Mouse (Mus musculus): ENCODE results near the gene Rabif.
"Not testable (repeated sequence)": the region's sequence is repeated elsewhere in the genome, so short reads cannot be mapped to it uniquely, and the experiment has no call there.

Rabif gene

DNA sequence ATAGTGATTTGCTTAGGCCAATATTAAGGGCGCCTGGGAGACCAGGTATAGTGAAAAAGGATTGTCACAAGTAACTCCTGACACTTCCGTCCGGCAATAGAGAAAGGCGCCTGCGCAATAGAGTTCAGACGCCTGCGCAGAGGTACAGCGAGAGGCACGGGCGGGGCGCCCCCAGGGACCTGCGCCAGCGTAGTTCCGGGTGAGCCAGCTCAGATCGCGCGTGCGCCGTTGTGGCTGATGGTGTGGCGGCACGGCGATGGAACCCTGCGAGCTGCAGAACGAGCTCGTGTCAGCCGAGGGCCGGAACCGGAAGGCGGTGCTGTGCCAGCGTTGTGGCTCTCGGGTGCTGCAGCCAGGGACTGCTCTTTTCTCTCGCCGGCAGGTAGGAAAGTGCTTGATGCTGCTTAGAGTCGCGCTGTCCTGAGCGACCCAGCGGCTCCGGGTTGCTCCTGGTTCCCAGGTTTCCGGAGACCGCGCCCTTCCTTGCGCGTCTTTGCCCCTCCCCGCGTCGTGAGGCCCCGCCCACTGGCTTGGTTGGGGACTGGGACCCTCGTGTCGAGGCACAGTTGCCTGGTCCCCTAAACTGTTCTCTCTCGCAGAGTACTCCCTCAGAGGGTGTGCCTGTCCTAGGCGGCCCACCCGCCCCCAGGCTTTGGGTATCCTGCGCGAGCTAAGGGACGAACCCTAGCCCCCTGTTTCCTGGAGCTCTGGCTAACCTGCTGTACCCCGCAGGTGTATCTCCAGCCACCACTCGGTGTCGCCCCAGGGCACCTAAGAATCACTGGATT, at the start of gene Rabif:
TSS of gene Rabif (plus strand) at position 221 of the 788 bp plus-strand sequence.
- DNase-seq: peak; percentile 99

GRCm38 (mm10) chr1:134445418-134445817, 49.0 kb upstream of the Rabif start:
- DNase-seq: no peak

DNA sequence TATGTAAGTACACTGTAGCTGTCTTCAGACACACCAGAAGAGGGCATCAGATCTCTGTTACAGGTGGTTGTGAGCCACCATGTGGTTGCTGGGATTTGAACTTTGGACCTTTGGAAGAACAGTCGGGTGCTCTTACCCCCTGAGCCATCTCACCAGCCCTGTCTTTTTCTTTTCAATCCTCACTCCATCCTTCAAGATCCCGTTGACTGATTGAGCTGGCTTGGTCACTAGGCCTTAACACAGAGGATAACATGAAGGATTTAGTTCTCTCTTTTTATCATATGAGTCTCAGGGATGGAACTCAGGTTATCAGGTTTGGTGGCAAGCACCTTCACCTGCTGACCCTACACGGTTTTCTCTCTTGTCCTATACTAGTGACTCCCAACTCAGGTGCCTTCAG, 45.9 kb upstream of the Rabif start:
- DNase-seq: not testable (repeated sequence)

- no peak for DNase-seq
These were observed 44.2 kb upstream of the Rabif start for GRCm38 (mm10) chr1:134450201-134450600.

- peak; percentile 67 to 69 for DNase-seq
These were observed 43.5 kb upstream of the Rabif start for GRCm38 (mm10) chr1:134450986-134451385.

DNA sequence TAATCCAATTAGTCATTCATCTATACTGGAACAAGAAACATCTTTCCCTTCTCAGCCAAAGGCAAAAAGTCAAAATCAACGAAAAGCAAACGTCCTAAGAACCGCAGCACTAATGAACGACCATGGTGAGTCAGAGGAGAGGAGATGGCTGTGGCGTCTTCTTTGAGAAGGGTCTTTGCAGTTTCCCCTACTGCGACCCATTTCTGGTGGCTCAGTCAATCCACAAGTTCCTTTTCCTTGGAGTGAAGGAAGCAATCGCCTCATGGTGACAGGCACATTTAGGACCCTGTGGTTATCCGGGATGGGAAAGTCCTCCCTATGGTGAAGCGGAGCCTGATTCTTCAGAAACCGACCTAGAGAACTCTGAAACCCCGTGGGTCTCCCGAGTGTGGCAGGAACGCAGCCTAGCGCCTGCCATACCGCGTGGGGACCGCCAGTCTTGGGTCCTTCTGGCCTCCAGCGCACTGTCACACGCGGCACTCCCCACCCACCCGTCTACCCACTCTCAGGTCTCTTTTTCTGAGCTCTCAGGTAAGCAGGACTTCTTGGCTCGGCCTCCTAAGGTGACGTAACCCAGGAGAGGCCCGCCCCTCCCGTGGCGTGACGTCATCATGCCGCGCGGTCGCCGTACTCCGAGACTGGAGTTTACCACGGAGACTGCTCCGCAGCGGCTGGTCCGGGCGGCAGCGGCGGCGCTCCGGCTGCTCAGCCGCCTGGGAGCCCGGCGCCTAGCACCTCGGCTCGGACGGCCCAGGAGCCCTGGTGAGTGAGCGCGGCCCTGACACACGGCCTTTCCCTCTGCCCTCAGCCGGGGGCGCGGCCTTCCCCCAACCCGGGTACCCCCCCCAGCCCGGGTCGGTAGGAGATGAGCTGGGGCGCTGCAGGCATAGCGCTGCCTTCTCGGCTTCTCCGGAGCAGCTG, 39.3 kb upstream of the Rabif start, which contains the start of gene Klhl12:
TSS of gene Klhl12 (plus strand) at position 628 of the 921 bp plus-strand sequence.
- DNase-seq: peak; percentile 99

DNA sequence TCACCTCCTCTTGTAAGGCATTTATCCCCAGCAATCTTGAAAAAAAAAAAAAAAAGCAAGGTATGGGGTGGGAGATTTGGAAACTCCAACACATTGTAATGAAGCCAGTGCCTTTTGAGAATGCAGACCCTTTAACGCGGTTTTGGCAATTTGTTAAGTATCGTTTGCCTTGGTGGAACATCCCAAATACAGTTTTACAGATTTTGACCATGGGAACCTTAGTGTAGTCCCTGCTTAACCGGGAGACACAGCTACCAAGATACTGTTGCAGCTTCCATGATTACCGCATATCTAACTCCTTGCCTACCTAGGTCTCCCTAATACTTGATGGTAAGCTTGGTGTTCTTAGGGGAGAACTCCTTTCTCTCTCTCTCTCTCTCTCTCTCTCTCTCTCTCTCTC, 38.4 kb upstream of the Rabif start:
- DNase-seq: no peak

DNA sequence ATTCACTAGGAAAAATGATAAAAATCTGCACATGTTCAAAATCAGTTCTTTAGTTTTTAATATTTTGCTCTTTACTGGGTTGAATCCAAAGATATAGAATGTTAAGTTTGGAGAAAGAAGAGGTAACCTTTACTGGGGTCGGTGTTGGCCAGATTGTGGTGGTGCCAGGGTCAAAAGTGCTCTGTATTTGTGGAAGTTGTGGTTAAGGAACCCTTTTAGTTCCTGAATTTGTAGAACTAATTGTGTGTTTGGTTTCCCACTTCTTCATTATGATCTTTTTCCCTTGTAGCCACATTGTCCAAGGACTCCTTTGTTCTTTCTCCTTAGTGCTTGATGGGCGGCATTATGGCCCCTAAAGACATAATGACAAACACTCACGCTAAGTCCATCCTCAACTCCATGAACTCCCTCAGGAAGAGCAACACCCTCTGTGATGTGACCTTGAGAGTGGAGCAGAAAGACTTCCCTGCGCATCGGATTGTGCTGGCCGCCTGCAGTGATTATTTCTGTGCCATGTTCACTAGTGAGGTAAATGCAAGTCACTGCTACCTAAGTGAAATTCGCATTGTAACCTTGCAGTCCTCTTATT, 36.2 kb upstream of the Rabif start:
- DNase-seq: no peak

DNA sequence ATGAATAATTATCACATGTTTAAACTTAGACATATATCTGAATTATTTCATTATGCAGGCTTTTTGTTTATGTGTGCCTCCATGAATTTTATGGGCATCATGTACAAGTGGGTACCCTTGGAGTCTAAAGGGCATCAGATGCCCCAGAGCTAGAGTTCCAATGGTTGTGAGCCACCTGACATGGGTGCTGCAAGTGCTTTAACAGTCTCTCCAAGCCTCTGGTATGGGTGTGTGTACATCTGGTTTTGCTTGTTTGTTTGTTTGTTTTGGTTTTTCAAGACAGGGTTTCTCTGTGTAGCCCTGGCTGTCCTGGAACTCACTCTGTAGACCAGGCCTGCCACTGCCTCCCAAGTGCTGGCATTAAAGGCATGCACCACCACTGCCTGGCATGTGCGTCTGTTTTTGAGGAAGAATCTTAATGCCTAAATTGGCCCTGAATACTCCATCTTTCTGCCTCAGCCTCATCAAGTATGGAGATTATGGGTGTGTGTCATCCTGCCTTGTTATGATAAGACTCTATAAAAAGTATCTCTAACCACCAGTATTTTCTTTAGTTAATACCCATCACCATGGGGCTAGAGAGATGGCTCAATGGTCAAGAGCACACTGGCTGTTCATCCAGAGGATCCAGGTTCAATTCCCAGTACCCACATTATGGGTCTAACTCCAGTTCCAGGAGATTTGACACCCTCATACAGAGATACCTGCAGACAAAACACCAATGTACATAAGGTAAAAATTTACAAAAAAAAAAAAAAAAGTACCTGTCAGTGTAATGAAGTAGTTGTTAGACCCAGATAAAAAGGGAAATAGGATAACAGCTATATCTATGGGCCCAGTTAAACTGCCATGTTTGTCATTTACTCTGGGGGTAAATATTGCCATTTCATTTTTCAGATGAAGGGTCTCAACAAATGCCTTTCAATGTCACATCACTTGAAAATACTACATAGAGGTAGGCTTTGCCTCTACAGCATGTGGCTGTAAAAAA, 33.9 kb upstream of the Rabif start:
- no peak for DNase-seq

DNA sequence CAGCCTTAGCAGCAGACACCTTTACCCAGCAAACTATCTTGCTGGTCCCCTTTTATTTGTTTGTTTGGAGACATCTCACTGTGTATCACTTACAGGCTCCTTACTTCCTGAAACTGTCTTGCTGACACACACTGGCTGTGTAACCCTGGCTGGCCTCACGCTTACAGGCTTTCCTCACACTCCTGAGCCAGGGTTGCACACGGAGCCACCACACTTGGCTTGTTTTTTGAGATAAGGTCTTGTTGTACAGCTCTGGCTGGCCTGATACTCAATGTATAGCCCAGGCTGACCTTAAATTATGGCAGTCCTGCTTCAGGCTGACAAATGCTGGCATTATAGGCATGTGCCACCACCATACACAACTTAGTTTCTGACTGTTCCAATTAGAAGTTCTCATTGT, 9.8 kb upstream of the Rabif start:
- no peak for DNase-seq

- no peak for DNase-seq
These were observed 3.3 kb upstream of the Rabif start for GRCm38 (mm10) chr1:134490903-134491801.

DNA sequence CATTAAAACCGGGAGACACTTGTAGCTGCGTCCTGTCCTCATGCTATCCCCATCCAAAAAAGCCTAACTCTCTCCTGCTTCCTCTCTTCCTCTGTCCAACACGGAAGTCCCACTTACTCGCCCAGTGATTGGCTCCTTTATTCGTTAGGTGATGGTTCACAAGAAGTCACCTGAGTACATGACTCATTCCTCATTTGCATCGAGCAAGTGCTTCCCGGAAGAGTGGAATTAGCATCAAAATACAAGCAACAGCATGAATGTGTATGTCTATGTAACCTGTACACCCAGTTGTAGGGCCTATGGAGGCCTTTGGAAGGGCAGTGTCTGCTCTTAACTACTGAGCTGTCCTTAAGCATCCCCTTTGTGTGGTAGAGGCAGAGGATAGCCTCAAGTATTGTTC, 2.2 kb upstream of the Rabif start:
- DNase-seq: no peak

- peak; percentile 8 to 12 for DNase-seq
These were observed 952 bp upstream of the Rabif start for GRCm38 (mm10) chr1:134493496-134493895.

GRCm38 (mm10) chr1:134493956-134494355, 492 bp upstream of the Rabif start:
- peak in 1 of 2 experiments; percentile 4 for DNase-seq

GRCm38 (mm10) chr1:134495216-134495539, 730 bp downstream of the Rabif start:
- no peak for DNase-seq

GRCm38 (mm10) chr1:134495991-134496390, 1.5 kb downstream of the Rabif start:
- no peak for DNase-seq

DNA sequence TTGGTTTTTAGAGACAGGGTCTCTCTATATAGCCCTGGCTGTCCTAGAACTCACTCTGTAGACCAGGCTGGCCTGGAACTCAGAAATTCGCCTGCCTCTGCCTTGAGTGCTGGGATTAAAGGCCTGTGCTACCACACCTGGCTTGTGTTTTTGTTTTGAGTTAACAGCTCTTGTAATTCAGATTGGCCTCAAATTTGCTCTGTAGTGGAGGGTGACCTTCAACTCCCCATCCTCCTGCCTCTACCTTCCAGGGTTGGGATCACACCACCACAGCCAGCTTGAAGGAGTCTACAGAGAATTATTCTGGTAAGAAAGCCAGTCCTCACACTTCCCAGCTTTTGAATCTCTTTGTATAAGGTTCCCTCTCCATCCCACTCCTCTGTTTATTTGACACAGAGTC, 6.5 kb downstream of the Rabif start:
- no peak for DNase-seq

- no peak for DNase-seq
These were observed 11.8 kb downstream of the Rabif start for GRCm38 (mm10) chr1:134506201-134506600.

DNA sequence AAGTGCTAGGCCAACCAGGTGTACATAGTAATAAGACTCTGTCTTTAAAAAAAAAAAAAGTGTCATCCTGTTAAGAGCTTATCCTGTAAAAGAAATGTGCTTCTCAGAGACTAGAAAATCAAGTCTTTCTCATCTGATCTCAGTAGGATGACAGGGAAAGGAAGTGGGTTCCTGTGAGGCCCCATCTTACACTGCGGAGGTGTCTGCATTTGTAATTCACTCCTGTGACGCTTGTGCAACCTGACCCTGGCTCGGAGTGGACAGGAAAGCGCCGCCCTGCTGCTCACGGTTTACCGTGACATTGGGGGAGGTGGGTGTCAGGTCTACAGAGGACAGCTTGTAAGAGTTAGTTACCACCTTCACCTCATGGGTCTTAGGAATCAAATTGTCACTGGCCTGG, 15.6 kb downstream of the Rabif start:
- no peak for DNase-seq

DNA sequence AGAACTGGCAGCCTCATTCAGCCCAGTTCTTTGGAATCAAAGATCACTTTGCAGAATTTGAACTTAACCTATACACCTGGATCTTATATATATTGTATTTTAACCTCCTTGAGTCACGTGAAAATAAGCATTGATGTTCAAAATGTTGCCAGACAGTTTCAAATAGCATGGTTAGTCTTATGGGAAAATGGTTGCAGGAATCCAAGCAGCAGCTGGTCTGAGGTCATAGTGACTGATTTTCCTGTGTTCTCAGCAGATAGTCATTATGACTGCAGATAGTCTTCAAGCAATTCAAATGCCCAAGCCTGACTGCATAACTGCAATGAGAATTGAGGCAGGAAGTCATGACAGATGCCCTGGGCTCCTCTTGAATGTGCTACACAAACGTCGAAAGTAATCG, 17.7 kb downstream of the Rabif start:
- no peak for DNase-seq

GRCm38 (mm10) chr1:134512584-134512983, 18.1 kb downstream of the Rabif start:
- no peak for DNase-seq
